Comparison of ENCODE assay signal across 9 mouse cellular contexts in genomic region chr4:53451887-53452286, GRCm38 (mm10). TPM values are rescaled to one million over a fixed set of nuclear protein-coding genes. Genes with fewer than 3 reads are reported as not detected.
DNase-seq lines count a peak whose midpoint lies in the region; ATAC-seq and TF ChIP-seq lines count a peak whose summit lies in the region.
"Had no signal": no experiment of that assay in that cellular context is flagged by ENCODE, and none has a peak within 500 bp of the region (broad histone marks: within the 10 kb centered on the region; RNA-seq: fewer than 3 reads in every experiment).

No protein-coding gene starts in this region.

- no peak overlapping the region for H3K27ac ChIP-seq in hindbrain, postnatal 0 days
- no peak overlapping the region for H3K27ac ChIP-seq in hindbrain, embryonic 14.5 days
- H3K27ac ChIP-seq in ES-Bruce4 (ENCODE audit: insufficient read depth, low read length), result no peak overlapping the region
- H3K27ac ChIP-seq: limb, embryonic 12.5 days had no signal

- no peaks in the 10 kb centered on the region for H3K36me3 ChIP-seq in hindbrain, postnatal 0 days (ENCODE audit: insufficient read depth, low read length)
- no peaks in the 10 kb centered on the region for H3K36me3 ChIP-seq in hindbrain, embryonic 14.5 days (replicated peaks; ENCODE audit: control insufficient read depth, insufficient read depth)
- no peaks in the 10 kb centered on the region for H3K36me3 ChIP-seq in ES-Bruce4 (ENCODE audit: control insufficient read depth, insufficient read depth, low read length, poor library complexity, severe bottlenecking)
- H3K36me3 ChIP-seq: limb, embryonic 12.5 days had no signal

- H3K4me1 ChIP-seq in hindbrain, postnatal 0 days (ENCODE audit: insufficient read depth, low read length), result no peaks in the 10 kb centered on the region
- no peaks in the 10 kb centered on the region for H3K4me1 ChIP-seq in hindbrain, embryonic 14.5 days (replicated peaks; ENCODE audit: control insufficient read depth, insufficient read depth, low read length)
- H3K4me1 ChIP-seq in ES-Bruce4 (ENCODE audit: control insufficient read depth, insufficient read depth, low read length), result peaks cover 2% of the 10 kb centered on the region

- peak; percentile 43 for TF ChIP-seq CTCF in hindbrain, postnatal 0 days (IDR thresholded peaks at IDR 0.05; ENCODE audit: low read depth)
- TF ChIP-seq CTCF in ES-Bruce4 (IDR thresholded peaks at IDR 0.05; ENCODE audit: low read depth, low read length), result peak; percentile 10

- no peaks in the 10 kb centered on the region for H3K9me3 ChIP-seq in hindbrain, postnatal 0 days (ENCODE audit: low read length)
- no peaks in the 10 kb centered on the region for H3K9me3 ChIP-seq in hindbrain, embryonic 14.5 days (ENCODE audit: control insufficient read depth, low read length)
- H3K9me3 ChIP-seq in ES-Bruce4 (replicated peaks; ENCODE audit: control insufficient read depth, insufficient read depth, low read length, poor library complexity, severe bottlenecking), result no peaks in the 10 kb centered on the region
- H3K9me3 ChIP-seq: limb, embryonic 12.5 days had no signal

- ATAC-seq in hindbrain, postnatal 0 days, result no peak
- ATAC-seq in hindbrain, embryonic 14.5 days (ENCODE audit: low FRiP score), result no peak

- no peak for TF ChIP-seq POLR2A in ES-Bruce4 (IDR thresholded peaks at IDR 0.05; ENCODE audit: insufficient read depth, low read length)

- no peak overlapping the region for H3K4me2 ChIP-seq in hindbrain, postnatal 0 days (ENCODE audit: low read depth, low read length)
- no peak overlapping the region for H3K4me2 ChIP-seq in hindbrain, embryonic 14.5 days (replicated peaks)
- H3K4me2 ChIP-seq: limb, embryonic 12.5 days had no signal

- WGBS in hindbrain, postnatal 0 days, result 67% methylated on average over 4 of the region's 4 CpGs
- WGBS in hindbrain, embryonic 14.5 days, result 71% methylated on average over 4 of the region's 4 CpGs

- H3K27me3 ChIP-seq in hindbrain, postnatal 0 days (ENCODE audit: insufficient read depth, low read length), result no peaks in the 10 kb centered on the region
- no peaks in the 10 kb centered on the region for H3K27me3 ChIP-seq in hindbrain, embryonic 14.5 days (ENCODE audit: control insufficient read depth, insufficient read depth, low read length)
- H3K27me3 ChIP-seq in ES-Bruce4 (ENCODE audit: control insufficient read depth, insufficient read depth, low read length, poor library complexity, severe bottlenecking), result no peaks in the 10 kb centered on the region
- H3K27me3 ChIP-seq: limb, embryonic 12.5 days had no signal

- H3K9ac ChIP-seq in hindbrain, postnatal 0 days (replicated peaks; ENCODE audit: low read length), result no peak overlapping the region
- H3K9ac ChIP-seq in hindbrain, embryonic 14.5 days, result no peak overlapping the region
- H3K9ac ChIP-seq in ES-Bruce4 (ENCODE audit: low read depth, poor library complexity, severe bottlenecking), result no peak overlapping the region
- H3K9ac ChIP-seq: limb, embryonic 12.5 days had no signal

- no peak overlapping the region for H3K4me3 ChIP-seq in hindbrain, postnatal 0 days (ENCODE audit: low read length)
- H3K4me3 ChIP-seq in hindbrain, embryonic 14.5 days (replicated peaks; ENCODE audit: low read length), result no peak overlapping the region
- no peak overlapping the region for H3K4me3 ChIP-seq in ES-Bruce4 (ENCODE audit: low read depth, low read length)
- H3K4me3 ChIP-seq: limb, embryonic 12.5 days had no signal

- DNase-seq in hindbrain, postnatal 0 days (ENCODE audit: low spot score), result no peak
- DNase-seq in hindbrain, embryonic 14.5 days (ENCODE audit: low spot score), result no peak
- DNase-seq in fibroblast of lung, adult 2 months (ENCODE audit: low read depth), result peak; percentile 63
- peak; percentile 21 to 44 for DNase-seq in kidney, postnatal 36 days
- peak; percentile 51 for DNase-seq in urinary bladder, postnatal 25 days (ENCODE audit: low spot score)
- no peak for DNase-seq in right cerebral cortex, postnatal 25 days
- no peak for DNase-seq in layer of hippocampus, adult 9-11 months

- no peak for TF ChIP-seq EP300 in ES-Bruce4 (IDR thresholded peaks at IDR 0.05; ENCODE audit: insufficient read depth, low read depth, low read length)

RNA-seq across cellular contexts. Expression of gene Slc44a1, which starts 11.7 kb away (rescaled TPM):
- 28.6 and 39.4 TPM in 2 replicates for total RNA-seq in hindbrain, postnatal 0 days (2014; rRNA removed)
- 13.6 and 14.5 TPM in 2 replicates for polyA plus RNA-seq in hindbrain, postnatal 0 days (2015; fragmentation: Nextera tagmentation; extraction: Ambion mirVana)
- 16.6 and 17.7 TPM in 2 replicates for polyA plus RNA-seq in hindbrain, embryonic 14.5 days (2014; fragmentation: Nextera tagmentation; extraction: Ambion mirVana)
- 82.8 and 89.9 TPM in 2 replicates for polyA plus RNA-seq in ES-Bruce4 (2011; ENCODE audit: insufficient read depth, insufficient read length, low read depth, missing spikeins)

Comparison
In these comparisons a context has a peak if more than half of its experiments do, and no peak if none do; other contexts are left out.
1. DNase-seq: peak in fibroblast of lung, adult 2 months (single experiment), kidney, postnatal 36 days (2 of 2) and urinary bladder, postnatal 25 days (single experiment); none in hindbrain, postnatal 0 days (single experiment), hindbrain, embryonic 14.5 days (single experiment), right cerebral cortex, postnatal 25 days (single experiment) and layer of hippocampus, adult 9-11 months (single experiment).